Mouse (Mus musculus) B cell, adult 67 days (primary cell): ENCODE data around the gene Cyp3a11. TPM values are rescaled to one million over a fixed set of nuclear protein-coding genes. Genes with fewer than 3 reads are reported as not detected.

Source experiments
- total RNA-seq, 2 experiments: library from RNA; stranded (reverse); gene quantifications; 4 replicates each; pipeline ENCODE4 v1.2.4; 2023

Cyp3a11 gene
- not detected for total RNA-seq

DNA sequence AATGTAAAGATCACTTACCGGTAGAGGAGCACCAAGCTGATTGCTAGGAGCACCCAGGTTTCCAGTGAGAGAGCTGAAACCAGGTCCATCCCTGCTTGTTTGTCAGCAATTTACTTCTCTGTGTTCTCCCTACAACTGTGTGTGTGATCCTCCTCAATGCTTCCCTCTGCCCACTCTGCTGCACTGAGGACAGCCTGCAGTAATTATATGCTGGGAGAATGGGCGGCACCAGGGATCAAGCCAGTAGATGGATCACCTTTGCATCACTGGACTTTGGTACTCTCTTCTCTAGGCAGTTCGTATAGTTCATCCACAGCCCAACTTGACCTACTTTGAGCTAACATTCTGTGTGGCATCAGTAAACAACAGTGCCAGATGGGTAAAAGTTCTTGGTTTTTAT is at the start of gene Cyp3a11:
Cyp3a11 (minus strand) TSS at position 277 of the 400 bp plus-strand sequence.

DNA sequence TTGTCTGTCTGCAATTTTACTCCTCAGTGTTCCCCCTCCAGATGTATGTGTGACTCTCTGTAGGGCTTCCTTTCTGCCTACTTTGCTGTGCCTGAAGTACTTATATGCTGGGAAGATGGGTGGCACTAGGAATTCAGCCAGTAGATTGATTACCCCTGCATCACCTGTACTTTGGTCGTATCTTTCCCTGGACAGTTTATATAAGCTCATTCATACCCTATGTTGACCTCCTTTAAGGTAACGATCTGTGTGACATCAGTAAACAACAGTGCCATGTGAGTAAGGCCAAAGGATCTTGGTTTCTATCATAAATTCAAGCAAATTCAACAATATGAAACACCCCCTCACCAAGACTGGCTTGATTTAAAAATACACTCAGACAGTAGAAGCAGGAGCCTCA is 74.0 kb downstream of the Cyp3a11 start, which contains the start of gene Cyp3a44:
Cyp3a44 (minus strand) TSS at position 79 of the 400 bp plus-strand sequence.

Other genes with a start within 250 kb of the Cyp3a11 start
- not detected for gene Cyp3a41a, start 159.8 kb downstream of the Cyp3a11 start, total RNA-seq
- not detected for gene Cyp3a44, start 74.1 kb downstream of the Cyp3a11 start, total RNA-seq
- not detected for gene Cyp3a25, start 129.7 kb upstream of the Cyp3a11 start, total RNA-seq
- gene Cyp3a59, start 199.3 kb upstream of the Cyp3a11 start, total RNA-seq, result not detected